Mouse (Mus musculus) heart, adult 18-20 months (tissue): ENCODE measurements around the gene Zbtb20. TPM values are rescaled to one million over a fixed set of nuclear protein-coding genes. Genes with fewer than 3 reads are reported as not detected.

Source experiments
- DNase-seq, 2 experiments: peaks; one replicate each; pipeline ENCODE4 v3.0.0; 2021 to 2022; ENCODE audit warnings: mixed read lengths in 1 of 2
- total RNA-seq, 2 experiments: library from RNA; stranded (reverse); gene quantifications; 2 replicates each; pipeline ENCODE4 v1.2.3; 2021

Gene Zbtb20
- total RNA-seq, 2 experiments from 2014 or later, result 149 to 178 TPM

DNA sequence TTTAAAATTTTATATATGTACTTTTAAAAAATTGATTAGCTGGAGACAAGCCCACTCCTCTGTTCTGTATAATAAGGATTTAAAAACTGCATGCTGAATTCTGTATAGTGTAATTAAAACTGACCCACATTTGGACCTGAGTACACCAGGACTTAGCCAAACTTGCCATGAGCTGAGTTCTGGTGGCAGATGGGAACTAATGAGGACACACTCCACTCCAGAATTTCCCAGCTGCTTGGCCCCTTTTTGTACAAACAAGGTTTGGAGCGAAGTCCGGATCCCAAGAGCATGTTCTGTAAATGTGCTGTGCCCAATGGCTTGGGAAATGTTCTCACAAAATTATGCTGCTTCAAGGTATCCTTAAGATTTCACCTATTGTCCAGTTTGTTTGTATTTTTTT is 204.7 kb downstream of the Zbtb20 start:
- DNase-seq, result peak; percentile 44 to 51

DNA sequence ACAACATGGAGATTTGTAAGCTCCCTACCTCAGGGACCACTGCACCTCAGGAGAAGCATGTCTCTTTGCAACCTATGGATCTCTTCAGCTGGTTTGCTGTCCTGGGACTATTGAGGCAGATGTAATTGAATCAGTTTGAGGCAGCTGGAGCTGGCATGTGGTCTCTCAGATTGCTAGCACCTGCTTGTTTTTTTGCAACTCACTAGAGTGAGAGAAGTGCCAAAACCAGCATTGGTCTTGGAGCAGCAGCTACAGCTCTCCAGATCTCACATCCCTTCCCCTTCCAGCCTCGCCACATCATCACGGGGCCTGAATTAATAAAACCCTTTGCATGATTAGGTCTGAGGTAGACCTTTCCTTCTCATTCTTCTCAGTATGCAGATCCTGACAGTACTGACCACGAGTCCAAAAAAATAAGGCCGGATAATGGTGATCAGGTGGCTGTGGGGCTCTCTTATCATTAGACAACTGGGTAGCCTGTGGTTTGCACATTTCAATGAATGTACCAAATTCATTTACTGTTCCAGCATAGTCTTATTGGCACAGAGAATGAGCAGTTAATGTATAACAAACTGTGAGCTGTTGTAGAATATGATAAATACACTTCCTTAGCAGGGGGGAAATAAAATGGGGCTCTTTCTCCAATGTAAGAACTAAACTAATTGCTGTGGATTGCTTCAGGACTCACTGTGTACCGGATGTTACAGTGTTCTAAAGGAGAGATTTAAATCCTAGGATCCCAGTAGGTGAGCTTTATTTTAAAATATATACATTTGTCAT is 205.4 kb downstream of the Zbtb20 start:
- DNase-seq, result peak; percentile 34 to 47

DNA sequence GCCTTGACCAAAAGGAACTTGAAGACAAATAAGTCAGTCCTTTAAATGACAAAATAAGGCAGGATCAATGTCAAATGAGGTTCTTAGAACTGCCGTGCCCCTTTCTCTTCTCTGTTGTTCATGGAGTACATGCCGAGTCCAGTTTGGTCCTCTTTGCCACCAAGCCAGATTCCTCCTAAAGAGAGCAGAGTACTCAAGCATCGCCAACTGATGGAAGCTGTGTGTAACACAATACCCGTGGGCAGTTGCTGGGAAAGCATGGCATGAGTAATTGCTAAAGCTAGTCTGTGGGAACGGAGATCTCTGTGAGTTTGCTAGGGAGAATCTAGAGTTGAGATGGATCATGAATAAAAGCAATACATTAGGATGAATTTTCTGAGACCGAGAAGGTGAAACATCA is 206.3 kb downstream of the Zbtb20 start:
- no peak for DNase-seq

DNA sequence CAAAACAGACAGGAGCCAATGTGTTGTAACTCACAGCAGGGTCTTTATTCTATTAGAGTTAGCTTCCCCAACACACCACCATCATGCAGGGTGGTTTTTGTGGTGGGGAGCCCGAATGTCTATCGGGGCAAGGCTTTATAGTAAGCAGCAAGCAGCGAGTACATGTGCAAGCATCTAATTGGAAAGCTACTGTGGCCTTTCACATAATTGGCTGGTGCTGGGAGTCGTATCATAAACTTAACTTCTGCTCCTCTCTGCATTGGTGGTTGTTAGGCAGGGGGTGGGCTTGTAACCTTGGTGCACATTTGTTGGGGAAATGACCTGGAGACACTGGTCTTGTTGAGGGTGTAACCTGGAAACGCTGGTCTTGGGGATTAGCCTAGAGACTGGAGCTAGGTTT is 207.1 kb downstream of the Zbtb20 start:
- DNase-seq, result no peak

DNA sequence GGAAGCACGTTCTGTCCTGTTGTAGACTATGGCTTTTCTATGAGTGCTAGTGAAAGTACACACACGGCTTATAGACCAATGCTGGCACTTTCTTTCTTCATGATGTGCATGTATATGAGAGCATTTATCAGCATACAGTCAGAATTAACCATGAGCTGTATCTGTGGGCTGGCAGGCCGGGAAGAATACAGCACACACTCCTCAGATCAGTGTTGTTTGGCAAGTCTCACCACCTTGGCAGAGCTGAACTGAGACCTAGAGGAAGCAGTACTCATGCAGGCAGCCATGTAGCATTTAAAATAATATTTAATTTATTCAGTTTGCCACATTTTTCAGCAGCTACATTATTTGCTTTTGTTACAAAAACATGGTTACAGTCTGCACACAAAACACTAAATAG is 214.5 kb downstream of the Zbtb20 start:
- DNase-seq, result no peak

DNA sequence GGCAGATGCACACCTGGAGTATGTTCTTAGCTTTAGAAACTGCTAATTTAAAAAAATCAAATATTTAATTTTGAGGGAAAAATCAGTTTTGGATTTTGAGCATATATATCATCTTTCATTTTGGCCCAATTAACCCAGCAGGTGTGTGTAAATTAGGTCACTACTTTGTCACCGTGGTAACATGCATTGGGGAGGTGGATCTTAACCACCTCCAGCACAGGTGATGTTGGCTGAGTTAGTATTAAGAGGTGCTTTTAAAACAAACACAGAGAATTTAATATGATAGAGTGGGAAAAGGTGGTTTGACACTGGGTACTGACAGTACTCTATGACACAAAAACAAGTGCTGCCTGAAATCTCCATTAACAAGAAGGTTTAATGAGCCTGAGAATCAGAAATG is 218.5 kb downstream of the Zbtb20 start:
- DNase-seq, result no peak

DNA sequence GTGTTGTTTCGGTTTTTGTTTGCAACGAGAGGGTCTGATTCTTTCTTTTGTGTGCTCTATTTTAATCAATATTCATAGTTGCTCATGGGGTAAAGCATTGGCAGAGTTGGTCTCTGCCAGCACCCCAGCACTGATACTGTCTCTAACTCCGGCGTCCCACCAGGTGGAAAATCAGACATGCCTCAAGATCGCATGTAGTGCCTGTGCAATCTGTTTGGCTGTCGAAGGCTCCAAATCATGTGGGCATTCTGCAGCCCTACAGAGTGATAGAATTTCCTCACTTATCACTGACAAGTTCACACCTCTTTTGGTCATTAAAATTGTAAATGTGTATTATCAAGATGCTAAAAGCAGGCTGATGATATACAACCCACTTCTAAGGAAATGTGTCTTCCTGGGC is 219.1 kb downstream of the Zbtb20 start:
- no peak for DNase-seq

DNA sequence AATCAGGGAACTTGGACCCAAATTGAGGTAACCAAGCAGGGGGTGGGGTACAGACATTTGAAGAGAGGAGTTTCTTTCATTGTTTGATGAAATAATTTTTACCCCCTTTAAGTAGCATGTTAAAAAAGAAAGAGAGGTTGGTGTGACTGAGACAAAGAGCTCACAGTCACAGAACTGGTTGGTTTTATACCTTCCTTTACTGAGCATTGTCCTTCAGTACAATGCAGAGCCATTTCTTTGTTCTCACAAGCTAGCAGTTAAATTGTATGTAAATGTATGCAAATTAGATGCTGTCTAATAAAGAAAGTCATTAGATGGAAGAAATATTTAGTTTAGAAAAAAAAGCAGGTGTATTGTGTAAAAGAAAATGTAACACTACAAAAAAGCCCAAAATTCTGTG is 220.4 kb downstream of the Zbtb20 start:
- DNase-seq, result no peak

DNA sequence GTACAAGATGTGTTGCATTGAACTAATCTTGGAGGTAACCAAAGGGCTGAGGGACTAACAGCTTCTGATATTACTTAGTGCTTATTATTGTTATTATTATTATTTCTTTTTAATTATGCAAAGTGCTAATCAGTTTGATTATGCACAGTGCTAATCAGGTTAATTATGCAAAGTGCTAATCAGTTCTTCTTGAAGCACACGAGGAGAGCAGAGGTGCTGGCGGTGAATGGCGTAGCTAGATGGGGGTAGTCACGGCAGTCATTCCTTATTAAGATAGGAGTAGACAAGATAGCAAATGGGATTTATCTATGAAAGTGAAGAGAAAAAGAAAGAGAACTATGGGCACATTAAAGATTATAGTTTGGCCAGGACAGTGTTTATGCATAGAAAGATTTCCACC is 222.5 kb downstream of the Zbtb20 start:
- no peak for DNase-seq

DNA sequence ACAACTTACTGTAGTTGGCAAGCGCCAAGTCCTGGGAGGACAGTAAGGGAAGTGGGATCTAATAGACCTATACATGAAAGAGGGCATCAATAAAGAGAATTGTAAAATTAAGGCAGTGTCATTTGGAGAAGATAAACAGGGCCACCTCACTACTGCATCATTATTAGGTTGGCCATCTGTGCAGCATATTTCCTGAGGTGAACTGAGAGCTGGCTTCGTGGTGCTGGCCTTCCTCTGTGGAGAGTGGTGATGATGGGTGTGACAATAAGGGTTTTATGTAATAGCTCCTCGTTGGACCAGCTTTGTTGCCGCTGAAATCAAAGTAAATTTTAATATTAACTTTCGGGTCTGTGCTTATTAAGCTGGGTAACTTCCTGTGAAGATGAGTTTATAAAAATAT is 223.0 kb downstream of the Zbtb20 start:
- no peak for DNase-seq

DNA sequence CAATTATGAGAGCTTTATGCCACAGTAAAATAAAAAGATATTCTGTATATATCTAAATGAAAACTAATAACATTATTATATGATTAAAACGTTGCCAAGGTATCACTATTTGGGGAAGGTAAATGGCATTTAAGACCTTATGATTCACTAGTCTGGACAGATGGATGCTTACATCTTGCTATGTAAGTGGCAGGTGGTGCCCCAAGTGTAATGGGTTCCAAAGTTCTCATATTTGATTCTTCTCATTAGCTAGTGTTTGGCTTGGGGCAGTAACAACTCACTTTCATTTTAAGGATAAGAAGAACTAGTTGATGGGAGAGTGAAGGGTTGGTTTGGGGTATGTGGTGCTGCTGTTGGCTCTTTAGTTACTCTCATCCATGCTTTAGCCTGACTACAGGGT is 235.6 kb downstream of the Zbtb20 start:
- no peak for DNase-seq

DNA sequence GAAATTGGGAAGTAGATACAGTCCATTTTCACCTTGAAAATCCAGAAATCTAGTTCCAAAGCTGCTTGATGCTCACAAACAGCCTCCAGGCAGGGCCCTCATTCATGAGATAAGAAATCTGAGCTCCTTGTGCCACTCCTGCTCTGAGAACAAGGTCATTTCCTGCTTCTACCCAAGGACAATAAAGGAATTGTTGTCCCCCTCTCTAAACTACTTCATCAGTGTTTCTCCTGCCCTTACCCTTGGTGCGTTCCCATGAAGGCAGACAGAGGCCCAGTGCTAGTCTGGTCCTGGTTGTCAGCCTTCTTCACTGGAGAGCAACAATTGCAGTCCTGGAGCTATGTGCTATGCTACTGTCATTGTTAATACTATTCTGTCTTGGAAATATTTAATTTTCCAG is 238.3 kb downstream of the Zbtb20 start:
- no peak for DNase-seq

DNA sequence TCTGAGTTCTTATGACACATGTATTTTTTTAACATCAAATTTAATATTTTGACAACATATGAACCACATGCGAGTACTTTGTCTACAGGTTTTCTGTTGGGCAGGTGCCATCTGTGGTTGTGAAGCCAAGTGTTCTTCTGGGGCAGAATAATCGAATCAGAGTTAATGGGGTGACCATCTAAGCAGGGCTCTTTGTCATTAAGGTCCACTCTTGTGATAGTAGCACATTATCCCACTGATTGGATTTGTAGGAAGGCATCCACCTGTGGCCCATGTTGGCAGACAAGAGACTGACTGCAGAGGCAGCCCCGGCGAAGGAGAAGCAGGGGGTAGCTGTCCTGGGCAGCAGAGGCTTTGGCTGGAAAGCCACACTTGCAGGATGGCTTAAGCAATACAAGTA is 254.3 kb downstream of the Zbtb20 start:
- DNase-seq, result no peak

DNA sequence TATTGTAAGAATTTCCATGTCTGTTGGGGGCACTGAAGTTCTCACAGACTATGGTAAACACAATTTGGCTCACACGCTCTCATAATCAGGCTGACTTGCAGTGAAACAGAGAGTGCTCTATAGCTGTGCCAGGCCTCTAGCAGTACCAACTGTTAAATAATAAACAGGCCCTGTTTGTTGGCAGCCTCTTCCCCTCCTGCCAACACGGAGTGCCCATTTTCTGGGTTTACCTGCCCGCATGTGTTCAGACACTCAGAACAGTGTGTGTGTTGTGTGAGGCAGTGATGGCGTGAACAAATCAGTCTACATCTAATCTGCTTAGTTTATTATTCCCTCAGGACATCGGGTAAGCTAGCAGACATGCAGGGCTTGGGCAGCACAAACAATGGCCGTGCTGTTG is 254.9 kb downstream of the Zbtb20 start:
- peak in 1 of 2 experiments; percentile 10 for DNase-seq

DNA sequence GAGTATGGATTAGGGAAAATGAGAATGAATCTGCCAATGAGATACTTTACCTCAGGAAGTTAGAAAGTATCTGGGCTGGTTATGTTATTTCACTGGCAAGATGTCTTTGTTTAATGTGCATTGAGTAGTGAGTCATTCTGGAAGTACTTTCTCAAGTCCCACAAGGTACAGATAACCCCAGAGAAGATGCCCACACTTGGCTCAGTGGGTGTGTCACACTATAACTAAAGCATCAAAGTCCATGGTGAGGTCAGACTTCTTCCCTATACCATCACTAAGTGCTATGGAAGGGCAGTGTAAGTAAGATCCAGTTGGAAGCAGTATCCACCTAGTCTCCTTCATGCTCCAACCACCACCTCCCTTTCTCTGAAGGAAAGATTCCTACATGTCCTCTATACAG is 255.4 kb downstream of the Zbtb20 start:
- no peak for DNase-seq

DNA sequence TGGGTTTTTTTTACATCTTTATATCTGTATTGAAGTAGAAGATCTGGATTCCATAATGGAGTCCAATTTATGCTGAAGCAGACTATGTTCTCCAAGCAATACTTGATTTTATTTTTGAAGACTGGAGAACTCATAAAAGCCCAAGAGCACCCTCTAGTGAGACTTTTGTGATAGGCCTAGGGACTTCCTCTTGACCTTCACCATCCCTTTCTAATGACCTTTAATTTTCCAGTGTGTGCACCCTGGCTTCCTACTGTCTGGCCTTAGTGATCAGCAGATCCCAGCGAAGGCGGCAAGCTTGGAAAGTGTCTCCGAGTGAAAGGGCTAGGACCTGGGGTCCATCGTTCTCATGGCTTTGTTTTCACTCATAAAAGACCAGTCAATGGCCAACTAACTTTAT is 292.8 kb downstream of the Zbtb20 start:
- DNase-seq, result peak; percentile 26 to 56

DNA sequence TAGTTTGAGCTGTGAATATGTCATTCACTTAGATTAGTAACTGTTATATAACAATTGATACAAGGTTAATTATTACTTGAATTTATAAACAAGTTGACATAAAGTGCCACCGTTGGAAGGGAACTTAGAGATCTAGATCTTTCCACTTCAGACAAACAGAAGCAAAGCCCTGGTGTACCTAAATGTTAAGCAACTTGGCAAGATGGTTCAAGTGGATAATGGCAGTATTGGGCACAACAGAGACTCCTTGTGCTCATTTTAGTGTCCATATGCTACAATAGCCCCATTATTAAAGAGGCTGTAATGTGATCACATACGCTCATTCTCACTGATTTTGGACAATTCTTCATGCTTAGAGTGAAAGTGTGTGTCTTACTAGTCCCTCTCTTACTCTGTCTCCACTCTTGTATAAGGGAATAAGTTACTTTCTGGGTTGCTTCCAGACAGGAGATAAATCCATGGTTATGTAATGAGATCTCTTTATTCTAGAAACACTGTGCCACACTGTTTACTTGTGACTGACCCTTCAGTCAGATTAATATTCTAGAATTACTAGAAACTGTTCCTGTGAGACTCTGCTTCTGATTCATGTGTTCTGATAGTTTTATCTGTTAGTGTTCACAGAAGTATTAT is 293.7 kb downstream of the Zbtb20 start:
- no peak for DNase-seq

DNA sequence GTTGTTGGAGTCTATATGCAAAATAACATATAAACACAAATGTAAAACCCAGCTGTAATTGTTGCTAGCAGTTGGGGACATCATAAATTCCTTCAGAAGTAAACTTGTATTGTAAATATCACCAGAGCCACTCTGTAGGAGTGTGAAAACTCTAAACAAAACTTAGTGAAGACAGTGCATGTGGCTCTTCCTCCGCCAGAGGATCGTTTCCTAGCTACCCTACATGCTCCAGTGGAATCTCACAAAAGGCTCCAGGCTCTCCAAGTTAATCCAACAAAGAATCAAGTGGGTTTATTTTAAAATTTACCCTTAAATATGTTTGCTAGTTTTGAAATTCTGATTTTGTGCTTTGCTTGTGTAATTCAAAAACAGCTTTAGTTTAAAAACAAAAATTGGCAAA is 296.5 kb downstream of the Zbtb20 start:
- no peak for DNase-seq

DNA sequence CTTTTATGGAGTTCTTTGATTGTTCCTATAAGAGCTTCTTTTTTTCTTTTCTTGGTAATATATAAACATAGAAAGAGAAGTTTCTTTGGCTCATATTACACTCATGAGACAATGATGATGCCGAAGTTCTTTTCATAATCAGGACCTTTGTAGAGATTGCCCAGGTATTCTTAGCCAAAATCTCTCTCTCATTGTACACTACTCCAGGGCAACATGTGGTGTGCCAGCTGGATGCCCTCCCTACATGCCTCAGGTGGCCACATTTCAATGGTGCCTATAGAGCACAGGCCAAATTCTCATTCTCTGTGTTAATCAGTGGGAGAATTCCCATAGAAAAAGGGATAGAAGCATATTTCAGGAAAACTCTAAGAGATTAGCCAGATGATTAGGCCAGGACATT is 297.2 kb downstream of the Zbtb20 start:
- DNase-seq, result peak in 1 of 2 experiments; percentile 9

DNA sequence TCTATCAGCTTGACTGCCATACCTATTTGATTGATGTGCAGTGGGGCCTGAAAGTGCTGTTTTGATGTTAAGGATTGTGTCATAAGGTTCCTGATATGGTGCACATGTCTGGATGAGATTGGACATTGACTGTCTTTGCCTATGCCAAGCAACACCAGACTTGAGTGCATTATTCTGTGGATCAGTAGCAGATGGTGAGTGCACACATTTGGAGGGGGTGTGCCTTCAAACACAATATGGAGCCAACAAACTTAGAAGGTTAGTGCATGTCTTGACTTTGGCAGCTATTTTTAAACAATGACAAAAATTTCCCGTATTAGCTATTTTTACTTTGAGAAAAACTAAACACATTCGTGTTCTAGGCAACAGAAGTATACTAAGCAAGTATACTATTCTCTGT is 299.1 kb downstream of the Zbtb20 start:
- no peak for DNase-seq

DNA sequence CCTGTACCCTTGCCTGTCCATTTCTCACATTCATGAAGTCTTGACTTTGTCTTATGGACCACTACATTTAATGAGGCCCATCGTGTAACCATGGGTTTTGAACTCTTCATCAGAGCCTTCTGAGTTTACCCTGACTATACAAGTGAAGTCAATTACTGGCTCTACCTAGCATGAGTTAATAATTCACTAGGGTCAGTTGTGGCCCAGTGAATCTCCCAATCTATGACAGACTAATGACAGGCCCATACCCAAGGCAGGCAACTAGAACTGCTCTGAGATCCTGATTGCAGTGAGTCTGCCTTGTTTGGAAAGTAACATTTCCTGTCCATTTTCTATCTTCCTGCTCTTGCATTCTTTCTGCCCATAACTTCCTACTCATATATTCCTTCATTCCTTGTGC is 305.4 kb downstream of the Zbtb20 start:
- DNase-seq, result no peak

DNA sequence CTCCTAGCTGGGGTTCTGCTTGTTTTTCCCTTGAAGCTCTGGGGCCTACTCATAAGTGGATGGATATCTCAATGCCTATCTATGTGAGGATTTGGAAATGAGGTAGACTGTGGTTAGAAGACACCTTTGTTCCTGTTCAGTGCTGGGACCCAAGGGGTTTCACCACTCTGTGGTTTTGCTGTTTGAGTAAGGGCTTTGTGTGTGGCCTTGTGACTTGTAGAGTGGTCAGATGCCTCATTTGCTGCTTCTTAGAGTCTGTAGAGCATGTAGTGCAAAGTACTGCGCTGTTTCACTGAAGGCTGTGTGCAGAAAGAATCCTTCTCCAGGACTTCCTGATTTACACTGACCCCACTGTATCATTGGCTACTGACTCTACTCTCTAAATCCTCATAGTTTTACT is 314.7 kb downstream of the Zbtb20 start:
- DNase-seq, result no peak

DNA sequence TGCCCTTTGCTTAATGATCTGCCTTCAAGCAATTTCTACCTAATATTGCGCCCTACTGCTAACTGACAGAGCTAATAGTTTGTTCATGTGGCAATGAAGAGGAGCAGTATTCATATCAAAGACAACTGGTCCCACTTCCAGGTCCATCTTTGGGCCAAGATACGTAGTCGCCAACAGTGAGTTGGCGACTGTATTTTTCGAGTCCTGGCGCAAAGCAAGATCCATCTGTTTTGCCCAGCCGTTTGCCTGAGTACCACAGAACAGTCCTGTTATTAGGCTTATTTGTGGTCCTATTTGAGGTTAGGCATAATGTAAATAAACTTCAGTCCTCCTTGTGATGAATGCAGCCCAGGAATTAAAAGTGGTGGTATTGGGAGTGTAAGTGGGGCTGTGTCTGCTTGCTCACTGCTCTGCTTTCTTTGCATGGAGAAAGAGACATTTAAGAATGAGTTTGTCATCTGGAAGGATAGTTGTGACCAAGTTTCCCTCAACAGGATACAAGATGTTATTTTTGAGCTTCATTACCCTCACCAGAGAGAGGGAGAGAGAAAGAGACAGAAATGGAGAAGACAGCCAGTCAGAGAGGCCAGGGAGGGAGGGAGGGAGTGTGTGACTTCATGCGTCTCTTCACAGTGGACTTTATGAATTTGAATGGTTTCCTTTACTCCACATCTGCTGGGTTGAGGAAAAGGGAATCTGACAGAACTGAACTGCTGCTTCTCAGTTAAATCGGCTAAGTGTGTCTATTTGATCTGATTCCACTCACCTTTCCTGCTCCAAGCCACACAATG is 315.6 kb downstream of the Zbtb20 start:
- no peak for DNase-seq
